Mouse (Mus musculus): ENCODE results near the gene Pex14.

Pex14 gene

GRCm38 (mm10) chr4:149126663-149127062 is 27.0 kb upstream of the Pex14 start, which contains the start of gene Cort:
Gene Cort (minus strand): TSS chr4:149126763.
- TF ChIP-seq GATA4 (IDR thresholded peaks at IDR 0.05; ENCODE audit: insufficient replicate concordance, low read length): no peak

GRCm38 (mm10) chr4:149126115-149126509 is 26.4 kb upstream of the Pex14 start:
- TF ChIP-seq GATA4 (IDR thresholded peaks at IDR 0.05; ENCODE audit: insufficient replicate concordance, low read length): no peak

DNA sequence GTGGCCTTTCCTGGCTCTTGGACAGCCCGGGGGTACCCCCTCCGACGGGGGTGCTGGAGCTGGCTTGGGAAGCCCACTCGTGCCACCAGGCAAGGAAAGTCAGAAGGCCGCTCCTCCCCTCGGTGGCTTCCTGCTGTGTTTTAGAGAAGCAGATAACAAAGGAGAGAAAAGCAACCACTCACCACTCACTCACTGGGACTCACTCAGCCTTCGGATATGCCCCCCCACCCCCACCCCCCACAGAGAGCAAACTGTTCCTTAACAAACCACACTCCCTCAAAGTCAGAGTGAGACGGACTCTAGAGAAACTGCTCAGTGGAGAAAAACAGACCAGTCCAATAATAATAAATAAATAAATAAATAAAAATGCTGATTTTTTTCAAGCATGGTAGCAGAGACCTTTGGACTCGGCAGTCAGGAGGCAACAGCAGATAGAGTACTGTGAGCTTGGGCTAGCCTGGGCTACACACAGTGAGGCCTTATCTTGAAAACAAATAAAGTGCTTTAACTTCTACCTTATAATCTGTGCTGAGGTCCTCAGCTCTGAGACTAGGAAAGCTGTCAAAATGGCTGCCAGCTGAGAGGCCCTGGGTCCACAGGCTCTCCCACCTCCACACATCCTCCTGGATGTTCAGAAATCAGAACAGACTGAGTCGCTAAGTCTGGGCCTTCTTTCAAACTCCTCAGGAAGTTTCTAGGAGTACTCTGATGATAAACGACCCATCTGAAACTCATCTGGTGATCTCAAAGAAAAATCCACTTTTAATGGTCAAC is 25.9 kb upstream of the Pex14 start:
- TF ChIP-seq GATA4 (IDR thresholded peaks at IDR 0.05; ENCODE audit: insufficient replicate concordance, low read length): no peak

DNA sequence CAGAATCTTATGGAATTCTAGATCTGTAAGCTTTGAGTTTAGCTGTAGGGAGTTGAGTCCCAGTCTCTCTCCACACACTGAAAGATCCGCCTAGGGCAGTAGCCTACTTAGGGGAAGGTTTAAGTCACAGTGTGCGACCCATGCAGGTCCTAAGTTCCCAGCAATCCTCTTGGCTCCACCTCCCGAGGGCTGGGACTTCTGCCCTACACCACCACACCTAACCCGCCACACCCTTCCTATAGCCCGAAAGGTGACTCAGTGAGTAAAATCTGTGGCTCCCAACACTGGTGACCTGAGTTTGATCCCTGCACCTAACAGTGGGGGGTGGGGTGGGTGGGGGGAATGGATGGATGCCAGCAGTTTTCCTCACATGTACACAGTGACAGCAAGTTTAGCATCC is 23.8 kb upstream of the Pex14 start:
- TF ChIP-seq GATA4 (IDR thresholded peaks at IDR 0.05; ENCODE audit: insufficient replicate concordance, low read length): no peak

- peak; percentile 79; the same call in 1 of the 2 replicates for TF ChIP-seq GATA4 (IDR thresholded peaks at IDR 0.05; ENCODE audit: insufficient replicate concordance, low read length)
Observed at GRCm38 (mm10) chr4:149103875-149104561, 4.3 kb upstream of the Pex14 start, which contains the start of gene Dffa. Gene Dffa (plus strand): TSS chr4:149104146.

DNA sequence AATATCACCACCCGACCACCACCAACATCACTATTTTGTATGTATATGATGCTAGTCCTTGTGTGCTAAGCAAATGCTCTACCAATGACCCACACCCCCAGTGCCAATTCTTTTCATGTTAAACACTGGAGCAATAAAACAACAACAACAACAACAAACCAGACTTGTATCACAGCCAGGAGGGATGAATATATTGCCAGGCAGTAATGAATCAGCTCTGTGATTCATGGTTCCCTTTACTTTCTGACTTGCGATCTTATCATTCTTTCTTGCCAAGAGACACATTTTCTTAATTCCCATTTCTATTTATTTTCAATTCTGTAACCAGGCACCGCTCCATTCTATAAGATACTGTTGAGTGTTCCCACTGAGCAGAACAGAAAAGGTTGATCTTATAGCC is 1.8 kb upstream of the Pex14 start:
- no peak for TF ChIP-seq GATA4 (IDR thresholded peaks at IDR 0.05; ENCODE audit: insufficient replicate concordance, low read length)

GRCm38 (mm10) chr4:149098571-149098970 is 1.1 kb downstream of the Pex14 start:
- TF ChIP-seq GATA4 (IDR thresholded peaks at IDR 0.05; ENCODE audit: insufficient replicate concordance, low read length): no peak

GRCm38 (mm10) chr4:149097956-149098355 is 1.7 kb downstream of the Pex14 start:
- TF ChIP-seq GATA4 (IDR thresholded peaks at IDR 0.05; ENCODE audit: insufficient replicate concordance, low read length): no peak

DNA sequence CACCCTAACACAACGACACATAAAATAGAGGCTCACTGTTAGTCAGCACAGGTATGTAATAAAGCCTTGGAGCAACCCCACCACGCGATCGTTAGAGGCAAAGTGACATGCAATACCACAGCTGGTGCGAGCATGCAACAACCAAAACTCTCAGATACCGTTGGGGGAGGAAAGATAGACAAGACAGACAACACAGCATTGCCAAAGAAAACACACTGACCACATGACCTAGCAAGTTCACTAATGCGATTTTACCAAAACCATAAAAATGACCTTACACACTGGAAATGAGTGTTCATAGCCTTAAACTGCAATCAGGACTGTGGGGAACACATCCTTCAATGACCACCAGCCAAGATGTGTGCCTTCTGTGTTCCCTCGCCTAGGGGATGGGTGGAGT is 8.3 kb downstream of the Pex14 start:
- TF ChIP-seq GATA4 (IDR thresholded peaks at IDR 0.05; ENCODE audit: insufficient replicate concordance, low read length): peak; percentile 18; the same call in 1 of the 2 replicates

GRCm38 (mm10) chr4:149085381-149085780 is 14.3 kb downstream of the Pex14 start:
- TF ChIP-seq GATA4 (IDR thresholded peaks at IDR 0.05; ENCODE audit: insufficient replicate concordance, low read length): no peak

DNA sequence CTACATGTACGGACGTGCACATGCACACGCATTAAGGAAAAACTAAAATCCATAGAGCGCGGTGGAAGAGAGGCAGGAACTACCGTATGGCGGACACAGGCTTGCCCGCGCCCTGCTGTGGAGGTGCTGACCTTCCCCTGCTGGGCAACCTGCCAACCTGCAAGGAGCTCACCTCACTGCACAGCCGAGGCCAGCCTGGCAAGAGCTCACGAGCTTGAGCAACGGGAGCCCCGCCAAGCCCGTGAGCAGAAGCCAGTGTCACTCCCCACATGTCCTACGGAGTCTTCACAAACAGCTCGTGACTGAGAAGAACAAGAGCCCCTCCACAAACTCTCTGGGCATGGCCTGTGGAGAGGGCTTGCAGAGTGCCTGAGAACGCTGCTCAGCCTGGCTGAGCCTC is 18.1 kb downstream of the Pex14 start:
- peak; percentile 25; the same call in 1 of the 2 replicates for TF ChIP-seq GATA4 (IDR thresholded peaks at IDR 0.05; ENCODE audit: insufficient replicate concordance, low read length)

DNA sequence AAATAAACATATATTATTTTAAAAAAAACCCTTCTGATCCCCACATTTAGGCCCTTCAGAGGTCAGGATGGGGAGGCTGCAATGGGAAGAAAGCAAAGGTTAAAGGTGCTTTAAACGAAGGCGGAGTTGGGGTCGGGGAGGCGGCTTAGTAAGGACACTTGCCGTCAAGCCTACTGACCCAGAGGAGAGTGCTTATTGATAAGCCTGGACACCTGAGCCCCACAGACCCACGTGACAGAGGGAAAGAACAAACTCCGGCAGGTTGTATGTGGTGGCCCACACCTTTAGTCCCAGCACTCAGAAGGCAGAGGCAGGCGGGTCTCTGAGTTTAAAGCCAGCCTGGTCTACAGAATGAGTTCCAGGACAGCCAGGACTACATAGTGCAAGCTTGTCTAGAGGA is 19.6 kb downstream of the Pex14 start:
- no peak for TF ChIP-seq GATA4 (IDR thresholded peaks at IDR 0.05; ENCODE audit: insufficient replicate concordance, low read length)

DNA sequence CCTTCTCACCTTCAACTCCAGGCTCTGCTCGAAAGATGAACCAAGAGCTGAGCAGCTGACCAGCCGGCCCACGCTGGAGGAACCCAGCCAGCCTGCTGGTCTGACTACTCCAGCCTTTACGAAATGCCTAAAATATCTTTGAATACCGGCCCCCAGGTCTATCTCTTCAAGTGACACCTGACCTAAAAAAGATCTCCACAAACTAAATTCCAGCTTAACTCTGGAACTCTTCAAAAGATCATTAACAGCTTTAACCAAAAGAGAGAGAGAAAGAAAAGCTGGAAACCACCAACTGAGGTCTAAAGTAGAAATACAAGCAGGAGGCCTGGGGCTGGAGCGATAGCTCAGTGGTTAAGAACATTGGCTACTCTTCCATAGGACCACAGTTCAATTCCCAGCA is 20.0 kb downstream of the Pex14 start:
- no peak for TF ChIP-seq GATA4 (IDR thresholded peaks at IDR 0.05; ENCODE audit: insufficient replicate concordance, low read length)

DNA sequence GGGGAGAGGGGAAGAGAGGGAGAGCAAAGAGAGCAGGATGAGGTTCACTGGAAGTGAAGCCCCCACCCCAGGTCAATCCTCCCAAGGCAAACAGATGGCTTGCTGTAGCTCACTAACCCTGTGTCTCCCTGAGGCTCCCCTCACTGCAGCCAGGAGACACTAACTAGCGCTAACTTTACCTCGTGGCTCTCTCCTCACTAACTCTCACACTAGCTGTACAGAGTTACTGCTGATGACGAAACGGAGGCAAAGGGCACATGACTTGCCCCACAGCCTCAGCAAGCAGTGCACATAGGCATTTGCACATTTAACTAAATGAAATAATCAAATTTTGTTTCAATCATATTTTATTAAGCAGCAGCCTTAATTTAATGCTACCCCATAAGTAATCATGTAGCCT is 21.4 kb downstream of the Pex14 start:
- no peak for TF ChIP-seq GATA4 (IDR thresholded peaks at IDR 0.05; ENCODE audit: insufficient replicate concordance, low read length)

DNA sequence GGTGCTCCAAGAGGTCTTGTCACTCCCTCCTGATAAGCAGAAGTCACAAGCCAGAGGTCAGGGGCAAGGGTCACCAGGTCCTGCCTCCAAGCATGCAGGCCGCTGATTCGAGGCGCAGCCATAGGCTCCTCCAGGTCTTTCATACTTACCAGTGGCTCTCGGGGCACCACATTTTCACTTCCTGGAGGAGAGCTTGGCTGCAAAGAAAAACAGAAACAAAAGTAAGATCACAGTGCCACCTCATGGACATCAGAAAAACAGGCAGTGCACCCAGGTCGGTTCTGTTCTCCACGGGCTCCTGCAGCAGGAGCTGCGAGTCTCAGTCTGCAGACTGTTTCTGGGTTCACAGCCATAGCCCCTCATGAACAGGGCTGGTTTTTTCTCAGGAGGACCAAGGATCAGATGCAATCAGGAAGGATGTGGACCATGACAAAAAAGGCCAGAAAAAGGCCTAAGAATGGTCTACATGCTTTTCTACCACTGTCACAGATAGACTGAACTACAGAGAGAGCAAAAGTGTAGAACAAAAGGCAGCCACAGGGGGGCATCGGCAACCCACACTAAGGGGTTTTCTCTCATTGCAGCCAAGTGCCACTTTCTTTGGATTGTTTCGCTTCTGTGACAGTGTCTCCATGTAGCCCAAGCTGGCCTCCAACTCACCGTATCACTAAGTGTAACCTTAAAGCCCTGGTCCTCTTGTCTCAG is 23.7 kb downstream of the Pex14 start:
- TF ChIP-seq GATA4 (IDR thresholded peaks at IDR 0.05; ENCODE audit: insufficient replicate concordance, low read length): no peak

DNA sequence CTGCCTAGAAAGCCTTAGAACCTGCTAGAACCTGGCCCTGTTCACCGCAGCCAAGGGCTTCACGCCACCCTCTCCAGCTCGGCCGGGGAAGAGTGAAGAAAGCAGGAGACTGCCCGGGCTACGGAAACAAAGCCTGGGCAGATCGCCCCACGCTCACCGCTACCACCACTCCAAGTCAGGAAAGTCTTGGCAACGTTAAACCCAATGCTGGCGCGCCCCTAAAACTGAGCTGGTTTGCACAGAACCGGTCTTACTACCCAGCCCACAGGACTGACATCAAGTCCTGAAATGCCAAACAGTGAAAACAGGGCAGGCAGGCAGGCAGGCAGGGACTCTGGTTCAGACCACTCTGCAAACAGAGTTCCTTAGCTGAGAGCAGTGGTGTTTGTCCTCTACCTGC is 24.6 kb downstream of the Pex14 start:
- TF ChIP-seq GATA4 (IDR thresholded peaks at IDR 0.05; ENCODE audit: insufficient replicate concordance, low read length): no peak
